Mouse (Mus musculus): ENCODE measurements at regions not wholly inside any gene's neighbourhood (a gene's known extent, or its start where the extent isn't known, plus 50 kb on each side); places are given as distances from the start of the nearest gene placed in this dataset.

GRCm38 (mm10) chr3:105281686-105282085 is 170.4 kb upstream of the Kcnd3 start:
- TF ChIP-seq USF1 (IDR thresholded peaks at IDR 0.05; ENCODE audit: low read depth, low read length) (no peak), MAX (IDR thresholded peaks at IDR 0.05; ENCODE audit: low read length) (no peak), MAZ (IDR thresholded peaks at IDR 0.05; ENCODE audit: low read depth, low read length) (no peak), HCFC1 (IDR thresholded peaks at IDR 0.05; ENCODE audit: low read depth, low read length) (no peak), POLR2A (IDR thresholded peaks at IDR 0.05; ENCODE audit: low read depth, low read length) (no peak), CTCF (conservative IDR thresholded peaks at IDR 0.05 in 1 of 2, IDR thresholded peaks at IDR 0.05 in 1 of 2; ENCODE audit: low read depth in 2 of 2, low read length in 2 of 2) (no peak), ZMIZ1 (IDR thresholded peaks at IDR 0.05; ENCODE audit: low read depth, low read length) (no peak), RCOR1 (conservative IDR thresholded peaks at IDR 0.05; ENCODE audit: low read depth, low read length) (no peak), RAD21 (IDR thresholded peaks at IDR 0.05; ENCODE audit: low read depth, low read length) (no peak), SIN3A (IDR thresholded peaks at IDR 0.05; ENCODE audit: low read length) (no peak), CHD2 (IDR thresholded peaks at IDR 0.05; ENCODE audit: low read length) (no peak), EP300 (IDR thresholded peaks at IDR 0.05; ENCODE audit: low read length) (no peak), ETS1 (conservative IDR thresholded peaks at IDR 0.05; ENCODE audit: low read depth, low read length) (no peak), NELFE (IDR thresholded peaks at IDR 0.05; ENCODE audit: low read depth, low read length) (no peak)
